Comparison of ENCODE assay signal across 8 mouse cellular contexts in the genomic region with DNA sequence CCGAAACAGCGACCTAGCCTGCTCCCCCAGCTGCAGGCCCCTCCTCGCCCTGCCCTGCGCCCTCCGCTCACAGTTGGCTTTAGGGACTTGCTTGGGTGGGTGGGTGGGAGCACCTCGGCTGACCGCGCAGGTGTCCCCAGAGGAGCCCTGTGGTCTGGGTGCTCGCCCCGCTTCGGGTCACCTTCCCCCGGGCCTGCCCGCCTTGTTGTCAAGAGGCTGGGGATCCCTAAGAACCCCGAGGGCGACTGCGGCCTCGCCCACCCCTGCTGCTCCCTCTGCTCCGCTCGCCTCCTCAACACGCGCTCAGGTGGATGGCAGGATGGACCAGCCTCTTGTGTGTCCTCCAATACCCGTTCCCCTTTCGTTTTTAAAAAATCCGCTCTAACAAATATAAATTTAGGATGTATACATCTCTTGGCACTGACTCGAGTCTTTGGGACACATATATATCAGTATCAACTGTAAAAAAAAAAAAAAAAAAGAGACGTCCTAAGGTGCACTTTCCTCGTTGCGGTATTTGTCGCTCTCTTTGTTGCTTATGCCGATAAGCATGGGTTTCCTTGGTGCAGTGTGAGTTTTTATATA. TPM values are rescaled to one million over a fixed set of nuclear protein-coding genes. Genes with fewer than 3 reads are reported as not detected.
DNase-seq lines count a peak whose midpoint lies in the region; ATAC-seq and TF ChIP-seq lines count a peak whose summit lies in the region.

No protein-coding gene starts in this region.

- H3K27me3 ChIP-seq in lung, embryonic 14.5 days (ENCODE audit: insufficient read depth, low read length) = peaks cover 99% of the 10 kb centered on the region
- peaks cover 100% of the 10 kb centered on the region for H3K27me3 ChIP-seq in forebrain, embryonic 10.5 days (ENCODE audit: poor library complexity, severe bottlenecking)
- peaks cover 94% of the 10 kb centered on the region for H3K27me3 ChIP-seq in limb, embryonic 11.5 days (ENCODE audit: control insufficient read depth, insufficient read depth, low read length)
- peaks cover 97% of the 10 kb centered on the region for H3K27me3 ChIP-seq in small intestine, adult 2 months (ENCODE audit: control insufficient read depth, insufficient read depth, low read length)

- H3K4me3 ChIP-seq in lung, embryonic 14.5 days (ENCODE audit: low read depth, low read length) = peak overlapping the region; percentile 32
- peak overlapping the region; percentile 85 for H3K4me3 ChIP-seq in forebrain, embryonic 10.5 days
- peak overlapping the region; percentile 20 for H3K4me3 ChIP-seq in limb, embryonic 11.5 days (ENCODE audit: low read depth, low read length)
- peak overlapping the region; percentile 41 for H3K4me3 ChIP-seq in small intestine, adult 2 months (ENCODE audit: low read depth, low read length)

- 7% methylated on average over 30 of the region's 30 CpGs for WGBS in lung, embryonic 14.5 days
- WGBS in forebrain, embryonic 10.5 days = 5% methylated on average over 30 of the region's 30 CpGs
- 3% methylated on average over 28 of the region's 30 CpGs for WGBS in limb, embryonic 11.5 days
- 9% methylated on average over 30 of the region's 30 CpGs for WGBS in small intestine, adult 2 months

- H3K36me3 ChIP-seq in lung, embryonic 14.5 days (ENCODE audit: insufficient read depth) = no peaks in the 10 kb centered on the region
- peaks cover 42% of the 10 kb centered on the region for H3K36me3 ChIP-seq in forebrain, embryonic 10.5 days (replicated peaks)
- H3K36me3 ChIP-seq in limb, embryonic 11.5 days (ENCODE audit: control insufficient read depth, insufficient read depth, low read length) = no peaks in the 10 kb centered on the region
- H3K36me3 ChIP-seq in small intestine, adult 2 months (ENCODE audit: control insufficient read depth, insufficient read depth, low read length) = no peaks in the 10 kb centered on the region

- H3K4me1 ChIP-seq in lung, embryonic 14.5 days (ENCODE audit: insufficient read depth) = no peaks in the 10 kb centered on the region
- peaks cover 78% of the 10 kb centered on the region for H3K4me1 ChIP-seq in forebrain, embryonic 10.5 days
- H3K4me1 ChIP-seq in limb, embryonic 11.5 days (ENCODE audit: control insufficient read depth, insufficient read depth, low read length) = peaks cover 20% of the 10 kb centered on the region
- peaks cover 24% of the 10 kb centered on the region for H3K4me1 ChIP-seq in small intestine, adult 2 months (ENCODE audit: control insufficient read depth, insufficient read depth, insufficient read length, low read length)

- intact Hi-C loops in left cerebral cortex, postnatal 10 days (cut with DNase I) = loop anchor here (5.0 kb wide), 2 partner anchors 305 to 320 kb away; no protein-coding TSS in a partner anchor

- no peak for TF ChIP-seq CTCF in lung, embryonic 14.5 days (IDR thresholded peaks at IDR 0.05; ENCODE audit: low read depth)
- no peak for TF ChIP-seq CTCF in small intestine, adult 2 months (IDR thresholded peaks at IDR 0.05; ENCODE audit: extremely low read depth, insufficient read length, insufficient replicate concordance, low read depth, low read length)

- no peak for ATAC-seq in lung, embryonic 14.5 days (ENCODE audit: insufficient read depth)
- no peak for ATAC-seq in limb, embryonic 11.5 days (ENCODE audit: insufficient number of reproducible peaks, low FRiP score, low TSS enrichment, low read depth)
- ATAC-seq in erythroblast, adult 5-6 weeks (replicated peaks; ENCODE audit: low FRiP score, poor library complexity, severe bottlenecking) = no peak

- no peak overlapping the region for H3K27ac ChIP-seq in lung, embryonic 14.5 days (ENCODE audit: low read depth)
- peak overlapping the region; percentile 98 for H3K27ac ChIP-seq in forebrain, embryonic 10.5 days
- no peak overlapping the region for H3K27ac ChIP-seq in limb, embryonic 11.5 days (replicated peaks; ENCODE audit: low read depth, low read length)
- no peak overlapping the region for H3K27ac ChIP-seq in small intestine, adult 2 months (ENCODE audit: insufficient read depth, low read depth, low read length)

- H3K9ac ChIP-seq in lung, embryonic 14.5 days = no peak overlapping the region
- H3K9ac ChIP-seq in limb, embryonic 11.5 days (ENCODE audit: low read length) = no peak overlapping the region

- no peak for DNase-seq in lung, embryonic 14.5 days
- no peak for DNase-seq in lung, postnatal 36 days
- DNase-seq in forebrain, embryonic 10.5 days (ENCODE audit: extremely low spot score, low spot score) = peak; percentile 44
- no peak for DNase-seq in limb, embryonic 11.5 days (ENCODE audit: low spot score)
- no peak for DNase-seq in natural killer cell, adult 2 months (ENCODE audit: low spot score in 2 of 2)
- DNase-seq in left cerebral cortex, postnatal 10 days (ENCODE audit: extremely low spot score in 1 of 2, low spot score in 2 of 2) = no peak

- peak overlapping the region; percentile 57 for H3K4me2 ChIP-seq in lung, embryonic 14.5 days
- H3K4me2 ChIP-seq in limb, embryonic 11.5 days (ENCODE audit: low read depth, severe bottlenecking) = 0 out of 2 replicates have a peak overlapping the region, but pooled peaks have one; percentile 35

- H3K9me3 ChIP-seq in lung, embryonic 14.5 days (ENCODE audit: low read depth, low read length) = no peaks in the 10 kb centered on the region
- no peaks in the 10 kb centered on the region for H3K9me3 ChIP-seq in forebrain, embryonic 10.5 days
- no peaks in the 10 kb centered on the region for H3K9me3 ChIP-seq in limb, embryonic 11.5 days (ENCODE audit: control insufficient read depth, low read length)

- TF ChIP-seq POLR2A in small intestine, adult 2 months (IDR thresholded peaks at IDR 0.05; ENCODE audit: low read depth, low read length) = no peak

RNA-seq across cellular contexts. Expression of a gene that starts 4.9 kb away (rescaled TPM):
- polyA plus RNA-seq in lung, embryonic 14.5 days (2014; fragmentation: Nextera tagmentation; extraction: Ambion mirVana) = 0.05 TPM in 2 replicates
- 5.6 and 7.0 TPM in 2 replicates for polyA plus RNA-seq in forebrain, embryonic 10.5 days (2016; fragmentation: Nextera tagmentation; extraction: Ambion mirVana)
- polyA plus RNA-seq in limb, embryonic 11.5 days (2014; fragmentation: Nextera tagmentation; extraction: Ambion mirVana) = 0.38 and 0.40 TPM in 2 replicates
- polyA plus RNA-seq in small intestine, adult 2 months (2012; rRNA removed) = 0.51 and 0.93 TPM in 2 replicates
- not detected in 2 replicates for total RNA-seq in erythroblast, adult 5-6 weeks (2015; ENCODE audit: low replicate concordance)
- total RNA-seq in erythroblast, adult 5-6 weeks (2017; ENCODE audit: low replicate concordance) = 0.51 TPM in 1 of 2 replicates, not detected in the other
- 1 to 10 TPM; 2.4 to 2.8 TPM for total RNA-seq in left cerebral cortex, postnatal 10 days (2021)

Comparison
In these comparisons a context has a peak if more than half of its experiments do, and no peak if none do; other contexts are left out.
1. H3K4me3 ChIP-seq: peak in every context shown above with its lines; median percentile 85 in forebrain, embryonic 10.5 days; 41 in small intestine, adult 2 months; 32 in lung, embryonic 14.5 days; 20 in limb, embryonic 11.5 days.